Mouse (Mus musculus) megakaryocyte progenitor cell, adult 5-6 weeks (primary cell): ENCODE results near the gene Dio1. TPM values are rescaled to one million over a fixed set of nuclear protein-coding genes. Genes with fewer than 3 reads are reported as not detected.

Experiments
- ATAC-seq: replicated peaks from 2 replicates; pipeline ENCODE4 v1.8.0; 2016; ENCODE audit warnings: mild to moderate bottlenecking, moderate TSS enrichment, inconsistent platforms; ENCODE audit not compliant: poor library complexity
- total RNA-seq, 2 experiments: library from RNA; stranded (forward) in 1 of 2; stranded (reverse) in 1 of 2; fragments of 157-497, 149-512 nt in 1 of 2; fragments of 200-1000 nt in 1 of 2; gene quantifications; 2 replicates each; pipeline versions ENCODE4 v1.2.3 to v1.2.4; 2015 to 2017

The Dio1 gene
- total RNA-seq, 2 experiments from 2014 or later, result not detected

DNA sequence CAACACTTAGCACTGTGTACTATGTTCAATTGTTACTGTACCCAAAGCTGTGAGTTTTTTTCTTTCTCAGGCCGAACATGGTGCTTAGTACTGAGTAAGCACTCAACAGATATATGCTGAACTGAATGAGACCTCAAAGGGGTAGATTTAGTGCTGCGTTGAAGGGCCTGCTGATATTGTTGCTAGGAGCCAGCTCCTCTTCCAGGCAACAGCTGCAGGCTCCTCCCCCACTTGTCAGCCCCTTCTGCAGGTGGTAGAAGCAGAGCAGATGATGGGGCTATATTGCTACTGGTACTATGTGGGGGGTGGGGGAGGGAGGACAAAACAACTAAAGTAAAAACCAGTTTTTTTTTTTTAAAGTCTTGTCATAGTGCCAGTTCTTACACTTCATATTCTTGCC is 57.5 kb downstream of the Dio1 start:
- no peak for ATAC-seq

DNA sequence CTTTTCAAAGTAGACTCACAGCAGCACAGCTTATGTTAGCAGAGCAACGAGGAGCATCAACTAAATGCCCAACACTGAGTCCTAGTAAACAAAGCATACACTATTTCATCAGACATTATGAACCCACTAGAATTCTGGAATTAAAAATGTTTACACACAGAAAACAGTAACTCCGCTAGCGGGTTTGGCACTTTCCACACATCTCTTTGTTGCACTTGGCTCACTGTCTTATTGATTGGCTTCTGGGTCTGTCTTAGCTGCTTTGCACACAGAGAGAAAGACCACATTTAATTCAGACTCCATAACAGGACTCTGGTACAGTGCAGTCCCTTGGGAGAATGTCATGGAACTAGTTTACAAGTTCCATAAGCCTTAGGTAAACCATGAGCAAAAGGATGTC is 58.9 kb downstream of the Dio1 start:
- ATAC-seq, result no peak

DNA sequence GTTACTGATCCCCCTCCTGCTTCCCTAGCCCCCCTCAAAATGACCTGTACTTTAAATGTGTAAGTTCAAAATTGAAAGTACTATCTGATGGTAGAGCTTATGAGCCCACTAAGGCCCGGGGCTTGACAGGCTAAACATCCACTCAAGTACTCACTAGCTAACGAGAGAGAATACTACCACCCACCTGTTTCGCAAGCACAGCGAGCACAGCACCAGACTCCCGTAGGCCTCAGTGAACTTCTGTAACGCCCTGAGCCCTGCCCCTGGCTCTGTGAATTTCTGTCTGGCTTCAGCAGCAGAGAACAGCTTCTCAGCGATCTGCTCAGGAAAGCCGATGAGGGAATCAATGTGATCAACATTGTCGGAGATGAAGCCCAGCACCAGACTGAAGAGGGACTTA is 59.9 kb downstream of the Dio1 start:
- ATAC-seq, result no peak

GRCm38 (mm10) chr4:107246040-107246439 is 60.9 kb downstream of the Dio1 start:
- ATAC-seq, result no peak

GRCm38 (mm10) chr4:107245368-107245767 is 61.6 kb downstream of the Dio1 start:
- ATAC-seq, result no peak

DNA sequence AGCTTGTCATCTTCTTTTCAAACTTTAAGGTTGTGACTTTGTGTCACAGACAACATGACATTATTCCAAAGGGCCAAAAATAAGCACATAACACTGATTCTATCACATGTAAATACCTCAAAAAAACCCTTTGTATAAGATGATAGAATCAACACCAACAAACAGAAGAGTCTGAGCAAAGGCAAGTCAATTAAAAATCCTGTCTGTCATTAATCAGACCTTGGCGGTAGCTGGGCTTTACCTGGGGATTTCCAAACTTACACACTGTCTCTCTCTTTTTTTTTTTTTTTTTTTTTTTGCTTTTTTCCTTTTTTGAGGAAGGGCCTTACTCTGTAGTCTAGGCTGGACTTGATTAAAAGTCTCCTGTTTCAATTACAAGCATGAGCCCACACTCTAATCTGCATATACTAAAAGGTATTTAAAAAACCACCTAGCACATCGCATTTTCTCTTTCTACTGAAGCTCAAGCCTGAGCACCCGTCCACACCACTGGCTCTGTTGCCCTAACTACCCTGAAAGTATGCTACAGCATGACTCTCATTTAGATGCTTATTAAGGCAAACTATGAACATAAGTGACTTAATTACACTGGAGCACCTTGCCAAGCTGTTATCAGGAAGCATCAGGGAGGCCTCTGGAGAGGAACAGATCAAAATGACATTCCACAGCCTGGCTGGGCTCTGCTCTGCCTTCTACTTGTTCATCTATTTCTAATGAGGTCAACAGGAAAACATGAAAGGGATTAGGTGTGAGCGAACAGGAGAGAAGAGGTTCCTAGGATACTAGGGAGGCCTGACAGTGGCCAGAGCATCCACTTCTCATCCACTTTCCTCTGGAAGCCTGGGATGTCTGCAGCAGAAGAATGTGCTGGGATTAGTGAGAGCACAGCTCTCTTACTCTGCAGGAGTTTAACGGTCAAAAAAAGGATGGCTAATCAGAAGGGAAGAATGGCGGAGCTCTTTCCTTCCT is 63.3 kb downstream of the Dio1 start:
- ATAC-seq, result no peak

Other genes with a start within 250 kb of the Dio1 start
- gene Mrpl37, start 240.3 kb downstream of the Dio1 start, total RNA-seq (2015), result 70.2 and 77.7 TPM in 2 replicates
- 60.2 and 60.6 TPM in 2 replicates for gene Mrpl37, start 240.3 kb downstream of the Dio1 start, total RNA-seq (2017)
- 2.7 and 3.5 TPM in 2 replicates for gene Cyb5rl, start 240.2 kb downstream of the Dio1 start, total RNA-seq (2015)
- gene Cyb5rl, start 240.2 kb downstream of the Dio1 start, total RNA-seq (2017), result 6.2 and 6.5 TPM in 2 replicates
- not detected in 2 replicates for gene Cdcp2, start 210.3 kb downstream of the Dio1 start, total RNA-seq (2015)
- not detected in 2 replicates for gene Cdcp2, start 210.3 kb downstream of the Dio1 start, total RNA-seq (2017)
- 267 and 292 TPM in 2 replicates for gene Tmem59, start 128.8 kb downstream of the Dio1 start, total RNA-seq (2015)
- 122 and 151 TPM in 2 replicates for gene Tmem59, start 128.8 kb downstream of the Dio1 start, total RNA-seq (2017)
- 17.3 and 25.5 TPM in 2 replicates for gene Tceanc2, start 128.1 kb downstream of the Dio1 start, total RNA-seq (2015)
- gene Tceanc2, start 128.1 kb downstream of the Dio1 start, total RNA-seq (2017), result 20.5 and 25.3 TPM in 2 replicates
- gene Ldlrad1, start 98.0 kb downstream of the Dio1 start, total RNA-seq (2015), result not detected in 2 replicates
- not detected in 2 replicates for gene Ldlrad1, start 98.0 kb downstream of the Dio1 start, total RNA-seq (2017)
- 11.0 and 13.8 TPM in 2 replicates for gene Lrrc42, start 53.6 kb downstream of the Dio1 start, total RNA-seq (2015)
- gene Lrrc42, start 53.6 kb downstream of the Dio1 start, total RNA-seq (2017), result 6.5 and 7.0 TPM in 2 replicates
- gene Hspb11, start 53.6 kb downstream of the Dio1 start, total RNA-seq (2015), result 12.1 and 13.9 TPM in 2 replicates
- 8.1 and 17.6 TPM in 2 replicates for gene Hspb11, start 53.6 kb downstream of the Dio1 start, total RNA-seq (2017)
- gene Yipf1, start 7.2 kb upstream of the Dio1 start, total RNA-seq (2015), result 45.8 and 46.2 TPM in 2 replicates
- gene Yipf1, start 7.2 kb upstream of the Dio1 start, total RNA-seq (2017), result 26.2 and 39.5 TPM in 2 replicates
- 106 and 126 TPM in 2 replicates for gene Ndc1, start 60.6 kb upstream of the Dio1 start, total RNA-seq (2015)
- 106 and 129 TPM in 2 replicates for gene Ndc1, start 60.6 kb upstream of the Dio1 start, total RNA-seq (2017)
- gene Glis1, start 127.4 kb upstream of the Dio1 start, total RNA-seq (2015), result 0.05 TPM in 2 replicates
- gene Glis1, start 127.4 kb upstream of the Dio1 start, total RNA-seq (2017), result not detected in 2 replicates